8 mouse cellular contexts compared by ENCODE assay signal in the genomic region with DNA sequence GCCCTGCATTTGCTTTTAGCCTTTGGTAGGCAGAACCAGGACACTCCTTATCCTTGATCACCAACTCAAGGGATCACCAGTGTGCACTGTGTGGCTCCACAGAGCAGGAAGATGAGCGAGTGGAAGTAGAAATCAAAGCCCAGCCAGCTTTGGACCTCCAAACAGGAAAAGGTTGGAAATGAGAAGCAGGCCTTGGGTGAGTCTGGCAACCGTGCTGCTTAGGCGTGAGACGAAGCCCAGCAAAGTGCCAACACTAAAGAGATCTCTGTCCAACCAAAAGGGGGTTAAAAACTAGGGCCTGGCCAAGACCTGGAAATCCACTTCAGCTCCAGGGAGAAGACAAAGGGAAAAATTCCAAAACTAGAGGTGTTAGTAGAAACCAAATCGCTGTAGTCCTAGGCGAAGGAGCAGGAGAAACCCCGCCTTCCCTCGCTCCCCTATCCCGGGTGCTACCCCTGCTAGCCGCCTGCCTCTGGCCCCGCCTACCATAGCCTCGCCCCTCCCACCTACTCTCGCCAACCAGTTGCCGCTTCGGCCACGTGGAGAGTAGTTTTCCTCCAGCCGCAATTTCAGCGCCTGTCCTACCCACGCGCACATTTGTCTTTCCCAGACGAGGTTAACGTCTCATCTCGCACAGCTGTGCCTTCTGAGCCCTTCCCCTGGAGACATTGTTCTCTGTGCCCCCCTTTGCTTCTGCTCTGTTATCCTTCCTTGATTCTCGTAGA. TPM values are rescaled to one million over a fixed set of nuclear protein-coding genes. Genes with fewer than 3 reads are reported as not detected.
DNase-seq lines count a peak whose midpoint lies in the region; ATAC-seq lines count a peak whose summit lies in the region.

No protein-coding gene starts in this region.

- DNase-seq in adrenal gland, adult 2 months = peak; percentile 93
- DNase-seq in embryo, embryonic 9.5 days (ENCODE audit: extremely low spot score) = peak; percentile 85
- DNase-seq in limb, embryonic 10.5 days (ENCODE audit: low spot score) = peak; percentile 80
- DNase-seq in skeletal muscle tissue, adult 2 months (ENCODE audit: low read depth, low spot score) = peak; percentile 21
- DNase-seq in yolk sac, embryonic 10.5 days (ENCODE audit: low spot score) = peak; percentile 72

- H3K36me3 ChIP-seq in intestine, embryonic 16.5 days (ENCODE audit: control insufficient read depth, insufficient read depth, low read length) = no peaks in the 10 kb centered on the region
- H3K36me3 ChIP-seq in limb, embryonic 10.5 days = no peaks in the 10 kb centered on the region
- H3K36me3 ChIP-seq in midbrain, embryonic 12.5 days = no peaks in the 10 kb centered on the region

- peak; percentile 96 for ATAC-seq in granulocyte monocyte progenitor cell, adult 5-6 weeks (replicated peaks; ENCODE audit: poor library complexity, severe bottlenecking)
- ATAC-seq in intestine, embryonic 16.5 days = peak; percentile 96
- ATAC-seq in midbrain, embryonic 12.5 days (ENCODE audit: low FRiP score, low read depth) = peak; percentile 62; the same call in 1 of the 2 replicates

- no peaks in the 10 kb centered on the region for H3K27me3 ChIP-seq in intestine, embryonic 16.5 days (replicated peaks; ENCODE audit: control insufficient read depth, insufficient read depth, low read length)
- H3K27me3 ChIP-seq in limb, embryonic 10.5 days (ENCODE audit: low read depth, poor library complexity, severe bottlenecking) = no peaks in the 10 kb centered on the region
- no peaks in the 10 kb centered on the region for H3K27me3 ChIP-seq in midbrain, embryonic 12.5 days

- WGBS in intestine, embryonic 16.5 days = 12% methylated on average over 24 of the region's 24 CpGs
- WGBS in limb, embryonic 10.5 days = 15% methylated on average over 24 of the region's 24 CpGs
- 16% methylated on average over 24 of the region's 24 CpGs for WGBS in midbrain, embryonic 12.5 days

- no peaks in the 10 kb centered on the region for H3K9me3 ChIP-seq in intestine, embryonic 16.5 days (ENCODE audit: control insufficient read depth, low read length)
- no peaks in the 10 kb centered on the region for H3K9me3 ChIP-seq in limb, embryonic 10.5 days (replicated peaks)
- H3K9me3 ChIP-seq in midbrain, embryonic 12.5 days = no peaks in the 10 kb centered on the region

- peak overlapping the region; percentile 5 for H3K9ac ChIP-seq in intestine, embryonic 16.5 days (ENCODE audit: low read depth, low read length)
- H3K9ac ChIP-seq in midbrain, embryonic 12.5 days (replicated peaks) = no peak overlapping the region

- peak overlapping the region; percentile 62 for H3K4me2 ChIP-seq in intestine, embryonic 16.5 days (ENCODE audit: low read depth, low read length)
- H3K4me2 ChIP-seq in midbrain, embryonic 12.5 days (replicated peaks) = peak overlapping the region; percentile 50

- peak overlapping the region; percentile 32 for H3K4me3 ChIP-seq in intestine, embryonic 16.5 days (ENCODE audit: low read length)
- peak overlapping the region; percentile 50 for H3K4me3 ChIP-seq in limb, embryonic 10.5 days
- peak overlapping the region; percentile 16 for H3K4me3 ChIP-seq in midbrain, embryonic 12.5 days

- H3K4me1 ChIP-seq in intestine, embryonic 16.5 days (ENCODE audit: control insufficient read depth, insufficient read depth, low read length) = peaks cover 3% of the 10 kb centered on the region; the same call in 1 of the 2 replicates
- peaks cover 12% of the 10 kb centered on the region for H3K4me1 ChIP-seq in limb, embryonic 10.5 days
- H3K4me1 ChIP-seq in midbrain, embryonic 12.5 days = peaks cover 7% of the 10 kb centered on the region; the same call in 1 of the 2 replicates

- no peak overlapping the region for H3K27ac ChIP-seq in intestine, embryonic 16.5 days (ENCODE audit: low read length)
- H3K27ac ChIP-seq in limb, embryonic 10.5 days = no peak overlapping the region; the same call in 1 of the 2 replicates
- no peak overlapping the region for H3K27ac ChIP-seq in midbrain, embryonic 12.5 days (replicated peaks)

RNA-seq across cellular contexts. Expression of gene Efcab8, which starts 0.9 kb away (rescaled TPM):
- total RNA-seq in adrenal gland, adult 2 months (2021) = under 1 TPM in 1 of 2 experiments, not detected in 1; 0.20 TPM
- 0.46 and 1.6 TPM in 2 replicates for polyA plus RNA-seq in adrenal gland, adult 2 months (2012; rRNA removed)
- not detected in 2 replicates for total RNA-seq in granulocyte monocyte progenitor cell, adult 5-6 weeks (2014; fragmentation: Nextera tagmentation)
- not detected in 2 replicates for total RNA-seq in granulocyte monocyte progenitor cell, adult 5-6 weeks (2017)
- 0.02 TPM in 1 of 2 replicates, not detected in the other for polyA plus RNA-seq in intestine, embryonic 16.5 days (2015; fragmentation: Nextera tagmentation; extraction: Ambion mirVana)
- 0.06 TPM in 1 of 2 replicates, not detected in the other for polyA plus RNA-seq in limb, embryonic 10.5 days (2016; fragmentation: Nextera tagmentation; extraction: Ambion mirVana)
- 0.05 TPM in 1 of 2 replicates, not detected in the other for polyA plus RNA-seq in midbrain, embryonic 12.5 days (2016; fragmentation: Nextera tagmentation; extraction: Ambion mirVana)

RNA-seq across cellular contexts. Expression of gene Mapre1, which starts 37.7 kb away (rescaled TPM):
- 100 to 1,000 TPM in 1 of 2 experiments, 10 to 100 TPM in 1; 92.7 to 100 TPM for total RNA-seq in adrenal gland, adult 2 months (2021)
- 2.4 and 3.0 TPM in 2 replicates for polyA plus RNA-seq in adrenal gland, adult 2 months (2012; rRNA removed)
- total RNA-seq in granulocyte monocyte progenitor cell, adult 5-6 weeks (2014; fragmentation: Nextera tagmentation) = 84.8 and 88.9 TPM in 2 replicates
- total RNA-seq in granulocyte monocyte progenitor cell, adult 5-6 weeks (2017) = 218 and 268 TPM in 2 replicates
- polyA plus RNA-seq in intestine, embryonic 16.5 days (2015; fragmentation: Nextera tagmentation; extraction: Ambion mirVana) = 200 and 227 TPM in 2 replicates
- polyA plus RNA-seq in limb, embryonic 10.5 days (2016; fragmentation: Nextera tagmentation; extraction: Ambion mirVana) = 256 and 264 TPM in 2 replicates
- polyA plus RNA-seq in midbrain, embryonic 12.5 days (2016; fragmentation: Nextera tagmentation; extraction: Ambion mirVana) = 362 and 384 TPM in 2 replicates

Comparison
In these comparisons a context has a peak if more than half of its experiments do, and no peak if none do; other contexts are left out.
1. DNase-seq: peak in every context shown above with its lines; median percentile 93 in adrenal gland, adult 2 months; 85 in embryo, embryonic 9.5 days; 80 in limb, embryonic 10.5 days; 72 in yolk sac, embryonic 10.5 days; 21 in skeletal muscle tissue, adult 2 months.
2. RNA of gene Mapre1, which starts 37.7 kb away (polyA plus RNA-seq): 362 to 384 TPM in midbrain, embryonic 12.5 days, 256 to 264 TPM in limb, embryonic 10.5 days and 200 to 227 TPM in intestine, embryonic 16.5 days; 2.4 to 3.0 TPM in adrenal gland, adult 2 months; every median in the first group is over 10 times any median in the second.
3. Peak in every context shown above with its lines, with median percentiles within 50 percentile points of each other: ATAC-seq and H3K4me3 ChIP-seq.